ENCODE assay signal across 7 mouse cellular contexts in the genomic region with DNA sequence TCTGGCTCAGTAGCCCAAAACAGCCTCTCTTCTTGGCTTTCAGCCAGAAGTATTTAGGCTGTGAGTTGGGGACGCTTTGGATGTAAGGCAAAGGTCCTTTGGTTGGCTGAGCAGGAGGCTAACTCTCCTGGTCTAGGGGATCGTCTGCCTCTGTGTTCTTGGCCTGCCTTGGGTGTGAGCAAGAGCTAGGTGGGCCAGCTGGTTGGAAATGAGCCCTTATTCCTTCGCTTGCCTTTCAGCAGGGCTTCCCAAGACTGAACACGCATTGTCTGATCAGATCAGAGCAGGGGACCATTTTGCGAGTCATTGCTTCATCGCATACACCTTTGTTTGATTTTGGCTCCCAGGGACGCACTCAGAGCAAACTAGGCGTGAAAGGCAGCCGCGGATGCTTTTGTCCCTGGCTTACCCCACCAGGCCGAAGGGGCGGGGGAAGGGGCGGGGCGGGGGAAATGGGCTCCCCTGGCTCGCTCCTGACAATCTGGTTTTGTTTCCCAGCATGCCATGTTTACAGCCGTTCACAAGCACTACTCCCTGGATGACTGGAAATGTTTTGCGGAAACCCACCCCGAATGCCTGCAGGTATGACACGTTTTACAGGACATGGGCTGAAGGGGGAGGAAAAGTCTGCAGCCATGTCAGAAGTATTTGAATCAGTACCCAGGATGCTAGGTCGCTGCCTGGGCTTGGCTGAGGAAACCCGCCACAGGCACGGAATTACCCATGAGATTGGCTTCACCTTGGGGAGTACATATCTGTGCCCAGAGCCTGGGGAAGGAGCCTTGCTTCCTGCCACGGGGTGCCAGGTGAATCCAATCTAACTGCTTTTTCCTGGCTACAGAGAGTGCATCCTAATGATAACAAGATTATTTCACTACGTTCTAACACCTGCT. TPM values are rescaled to one million over a fixed set of nuclear protein-coding genes. Genes with fewer than 3 reads are reported as not detected.
DNase-seq lines count a peak whose midpoint lies in the region; ATAC-seq and TF ChIP-seq lines count a peak whose summit lies in the region.

No protein-coding gene starts in this region.

- no peak overlapping the region for H3K27ac ChIP-seq in heart, embryonic 11.5 days (ENCODE audit: low read depth, low read length)
- H3K27ac ChIP-seq in kidney, postnatal 0 days = 0 out of 2 replicates have a peak overlapping the region, but pooled peaks have one; percentile 47
- peak overlapping the region; percentile 78 for H3K27ac ChIP-seq in midbrain, embryonic 10.5 days (replicated peaks)

- 12% methylated on average over 24 of the region's 24 CpGs for WGBS in heart, embryonic 11.5 days (ENCODE audit: insufficient replicate concordance)
- WGBS in kidney, postnatal 0 days = 9% methylated on average over 24 of the region's 24 CpGs
- 6% methylated on average over 24 of the region's 24 CpGs for WGBS in midbrain, embryonic 10.5 days

- H3K36me3 ChIP-seq in heart, embryonic 11.5 days (ENCODE audit: control insufficient read depth, insufficient read depth, low read length) = peaks cover 5% of the 10 kb centered on the region; the same call in 1 of the 2 replicates
- 0 out of 2 replicates have a peak, but pooled peaks cover 3% of the 10 kb centered on the region for H3K36me3 ChIP-seq in kidney, postnatal 0 days (ENCODE audit: insufficient read depth, low read length)
- H3K36me3 ChIP-seq in midbrain, embryonic 10.5 days = no peaks in the 10 kb centered on the region

- H3K4me3 ChIP-seq in heart, embryonic 11.5 days (ENCODE audit: low read depth, low read length) = peak overlapping the region; percentile 15; the same call in 1 of the 2 replicates
- H3K4me3 ChIP-seq in kidney, postnatal 0 days (replicated peaks; ENCODE audit: low read depth, low read length) = 0 out of 2 replicates have a peak overlapping the region, but pooled peaks have one; percentile 7
- H3K4me3 ChIP-seq in midbrain, embryonic 10.5 days = peak overlapping the region; percentile 52

- H3K9me3 ChIP-seq in heart, embryonic 11.5 days (replicated peaks; ENCODE audit: control insufficient read depth, low read length) = no peaks in the 10 kb centered on the region
- H3K9me3 ChIP-seq in kidney, postnatal 0 days (replicated peaks; ENCODE audit: low read length) = no peaks in the 10 kb centered on the region
- no peaks in the 10 kb centered on the region for H3K9me3 ChIP-seq in midbrain, embryonic 10.5 days (replicated peaks)

- H3K4me2 ChIP-seq in heart, embryonic 11.5 days = peak overlapping the region; percentile 56
- H3K4me2 ChIP-seq in kidney, postnatal 0 days (ENCODE audit: low read length) = peak overlapping the region; percentile 56

- peak overlapping the region; percentile 34; the same call in 1 of the 2 replicates for H3K9ac ChIP-seq in heart, embryonic 11.5 days (ENCODE audit: low read depth, low read length)
- H3K9ac ChIP-seq in kidney, postnatal 0 days (ENCODE audit: low read depth, low read length) = peak overlapping the region; percentile 38; the same call in 1 of the 2 replicates

- TF ChIP-seq CTCF in kidney, postnatal 0 days (IDR thresholded peaks at IDR 0.05; ENCODE audit: low read depth) = no peak

- peaks cover 47% of the 10 kb centered on the region for H3K4me1 ChIP-seq in heart, embryonic 11.5 days (ENCODE audit: control insufficient read depth, insufficient read depth, low read length)
- H3K4me1 ChIP-seq in kidney, postnatal 0 days (replicated peaks; ENCODE audit: insufficient read depth, low read length) = peaks cover 36% of the 10 kb centered on the region
- peaks cover 37% of the 10 kb centered on the region for H3K4me1 ChIP-seq in midbrain, embryonic 10.5 days

- DNase-seq in MN1 (ENCODE audit: low spot score) (peak; percentile 24), adipocyte (ENCODE audit: low spot score) (peak; percentile 33)
- peak; percentile 65 for DNase-seq in kidney, postnatal 0 days (ENCODE audit: low spot score)
- peak; percentile 81 for DNase-seq in midbrain, embryonic 10.5 days (ENCODE audit: low spot score)
- DNase-seq in left cerebral cortex, adult 8-10 months (ENCODE audit: low spot score in 2 of 2) = no peak

- H3K27me3 ChIP-seq in heart, embryonic 11.5 days (ENCODE audit: control insufficient read depth, insufficient read depth, low read length) = no peaks in the 10 kb centered on the region
- no peaks in the 10 kb centered on the region for H3K27me3 ChIP-seq in kidney, postnatal 0 days (ENCODE audit: insufficient read depth, low read length)
- H3K27me3 ChIP-seq in midbrain, embryonic 10.5 days (ENCODE audit: low read depth, poor library complexity, severe bottlenecking) = peaks cover 39% of the 10 kb centered on the region

- no peak for ATAC-seq in heart, embryonic 11.5 days (replicated peaks; ENCODE audit: insufficient number of reproducible peaks, low FRiP score, low TSS enrichment)
- no peak; the same call in 1 of the 2 replicates for ATAC-seq in kidney, postnatal 0 days (replicated peaks; ENCODE audit: low FRiP score, low read depth)
- no peak for ATAC-seq in granulocyte monocyte progenitor cell, adult 5-6 weeks (replicated peaks; ENCODE audit: poor library complexity, severe bottlenecking)

RNA-seq across cellular contexts. Expression of a gene that starts 9.5 kb away (rescaled TPM):
- 176 and 191 TPM in 2 replicates for polyA plus RNA-seq in heart, embryonic 11.5 days (2014; fragmentation: Nextera tagmentation; extraction: Ambion mirVana)
- polyA plus RNA-seq in kidney, postnatal 0 days (2015; fragmentation: Nextera tagmentation; extraction: Ambion mirVana) = 72.5 and 79.0 TPM in 2 replicates
- polyA plus RNA-seq in midbrain, embryonic 10.5 days (2016; fragmentation: Nextera tagmentation; extraction: Ambion mirVana) = 26.9 and 30.0 TPM in 2 replicates
- 16.4 and 22.5 TPM in 2 replicates for total RNA-seq in granulocyte monocyte progenitor cell, adult 5-6 weeks (2014; fragmentation: Nextera tagmentation)
- total RNA-seq in granulocyte monocyte progenitor cell, adult 5-6 weeks (2017) = 12.9 and 13.4 TPM in 2 replicates
- total RNA-seq in left cerebral cortex, adult 8-10 months (2022) = 10 to 100 TPM; 56.1 to 59.2 (median 58.1) TPM

Comparison
In these comparisons a context has a peak if more than half of its experiments do, and no peak if none do; other contexts are left out.
1. DNase-seq: peak in MN1 (single experiment), adipocyte (single experiment), kidney, postnatal 0 days (single experiment) and midbrain, embryonic 10.5 days (single experiment); none in left cerebral cortex, adult 8-10 months (0 of 2).
2. Peak in every context shown above with its lines, with median percentiles within 50 percentile points of each other: H3K4me3 ChIP-seq.